Mouse (Mus musculus) myocyte (in vitro differentiated cells): ENCODE measurements around the gene Nr2e3. TPM values are rescaled to one million over a fixed set of nuclear protein-coding genes. Genes with fewer than 3 reads are reported as not detected.

Experiments used
- H3K27me3 ChIP-seq: one replicate; pipeline ENCODE4 v1.6.1; 2011; ENCODE audit not compliant: control insufficient read depth, insufficient read depth, insufficient read length
- H3K36me3 ChIP-seq: one replicate; pipeline ENCODE4 v1.6.1; 2011; ENCODE audit not compliant: control insufficient read depth, insufficient read depth
- H3K4me2 ChIP-seq: one replicate; pipeline ENCODE4 v1.6.1; 2011; ENCODE audit warnings: low read depth, control low read depth
- H3K4me3 ChIP-seq: one replicate; pipeline ENCODE4 v1.5.1; 2011; ENCODE audit warnings: mild to moderate bottlenecking, control low read depth, moderate library complexity
- H3K79me2 ChIP-seq: one replicate; pipeline ENCODE4 v1.6.1; 2011; ENCODE audit not compliant: control insufficient read depth, insufficient read depth
- H3ac ChIP-seq: one replicate; pipeline ENCODE4 v1.6.1; 2011; ENCODE audit not compliant: control insufficient read depth, insufficient read length
- CEBPB ChIP-seq: IDR thresholded peaks from 2 replicates; pipeline ENCODE4 v1.6.1; 2011; ENCODE audit warnings: mild to moderate bottlenecking, moderate library complexity; ENCODE audit not compliant: poor library complexity, insufficient read depth, severe bottlenecking
- E2F4 ChIP-seq: IDR thresholded peaks from one replicate; pipeline ENCODE4 v1.6.1; 2011; ENCODE audit warnings: mild to moderate bottlenecking, control low read depth, moderate library complexity; ENCODE audit not compliant: insufficient read depth
- MAX ChIP-seq: IDR thresholded peaks from one replicate; pipeline ENCODE4 v1.6.1; 2011; ENCODE audit warnings: low read depth, mild to moderate bottlenecking, control low read depth
- MYOD1 ChIP-seq, 3 experiments: IDR thresholded peaks; one replicate each; pipeline ENCODE4 v1.6.1; 2011; ENCODE audit warnings: control low read depth in 2 of 3, low read depth in 2 of 3, mild to moderate bottlenecking in 2 of 3, moderate library complexity in 1 of 3; ENCODE audit not compliant: insufficient read length in 2 of 3, control insufficient read depth in 1 of 3
- MYOG ChIP-seq, 3 experiments: IDR thresholded peaks; one replicate each; pipeline ENCODE4 v1.6.1; 2011; ENCODE audit warnings: control low read depth in 2 of 3, low read depth in 2 of 3, mild to moderate bottlenecking in 2 of 3; ENCODE audit not compliant: insufficient read length in 2 of 3, control insufficient read depth in 1 of 3, insufficient read depth in 1 of 3
- POLR2A ChIP-seq: IDR thresholded peaks from one replicate; pipeline ENCODE4 v1.6.1; 2011; ENCODE audit warnings: low read depth, mild to moderate bottlenecking, control low read depth, moderate library complexity; ENCODE audit not compliant: insufficient read length
- POLR2AphosphoS2 ChIP-seq: IDR thresholded peaks from one replicate; pipeline ENCODE4 v1.6.1; 2011; ENCODE audit warnings: low read depth, control low read depth; ENCODE audit not compliant: insufficient read length
- REST ChIP-seq: IDR thresholded peaks from one replicate; pipeline ENCODE4 v1.6.1; 2011; ENCODE audit warnings: mild to moderate bottlenecking, control low read depth, moderate library complexity; ENCODE audit not compliant: insufficient read depth, insufficient read length
- SRF ChIP-seq: IDR thresholded peaks from one replicate; pipeline ENCODE4 v1.6.1; 2011; ENCODE audit warnings: low read depth; ENCODE audit not compliant: control insufficient read depth, insufficient read length
- TCF12 ChIP-seq: IDR thresholded peaks from one replicate; pipeline ENCODE4 v1.6.1; 2011; ENCODE audit warnings: mild to moderate bottlenecking, control low read depth; ENCODE audit not compliant: poor library complexity, insufficient read depth, severe bottlenecking
- TCF3 ChIP-seq: IDR thresholded peaks from one replicate; pipeline ENCODE4 v1.6.1; 2011; ENCODE audit warnings: low read depth, control low read depth; ENCODE audit not compliant: insufficient read length
- USF1 ChIP-seq: IDR thresholded peaks from one replicate; pipeline ENCODE4 v1.6.1; 2011; ENCODE audit warnings: low read depth, mild to moderate bottlenecking, control low read depth, moderate library complexity
- polyA plus RNA-seq: library from polyadenylated mRNA; unstranded; fragments of >200 nt; fragmentation: generic; extraction: Trizol; gene quantifications from one replicate; pipeline ENCODE4 v1.2.1, GENCODE M21; 2012; ENCODE audit warnings: missing spikeins

Gene Nr2e3
- not detected for polyA plus RNA-seq

GRCm38 (mm10) chr9:59960559-59960958, at the start of gene Nr2e3:
Gene Nr2e3, minus strand, starts transcription at chr9:59960659.
- TF ChIP-seq POLR2AphosphoS2 = no peak
- no peak for TF ChIP-seq POLR2A
- TF ChIP-seq MYOG (IDR thresholded peaks at IDR 0.05; ENCODE audit: control insufficient read depth in 1 of 3, insufficient read depth in 1 of 3, insufficient read length in 2 of 3, low read depth in 2 of 3) = no peak
- no peak for TF ChIP-seq MAX
- Histone ChIP-seq H3K4me3 (no peak within 1 kb of the TSS), H3K27me3 (no peaks in the 10 kb centered on the region), H3K36me3 (no peaks in the 10 kb centered on the region), H3ac (no peak within 1 kb of the TSS), H3K4me2 (no peak within 1 kb of the TSS), H3K79me2 (no peaks in the 10 kb centered on the region)

- Histone ChIP-seq H3K79me2 (no peaks in the 10 kb centered on the region), H3K4me2 (no peak overlapping the region), H3ac (no peak overlapping the region), H3K4me3 (no peak overlapping the region), H3K27me3 (no peaks in the 10 kb centered on the region), H3K36me3 (no peaks in the 10 kb centered on the region)
- TF ChIP-seq E2F4 (no peak), USF1 (no peak), POLR2A (no peak), REST (no peak), TCF12 (no peak), POLR2AphosphoS2 (no peak), TCF3 (no peak), MYOD1 (IDR thresholded peaks at IDR 0.05; ENCODE audit: control insufficient read depth in 1 of 3, insufficient read length in 2 of 3, low read depth in 2 of 3) (no peak), MYOG (IDR thresholded peaks at IDR 0.05; ENCODE audit: control insufficient read depth in 1 of 3, insufficient read depth in 1 of 3, insufficient read length in 2 of 3, low read depth in 2 of 3) (no peak)
Measured at GRCm38 (mm10) chr9:60008936-60009335, 48.5 kb upstream of the Nr2e3 start.

GRCm38 (mm10) chr9:60002323-60002722, 41.9 kb upstream of the Nr2e3 start:
- Histone ChIP-seq H3ac (no peak overlapping the region), H3K79me2 (no peaks in the 10 kb centered on the region), H3K4me2 (no peak overlapping the region), H3K4me3 (no peak overlapping the region), H3K27me3 (no peaks in the 10 kb centered on the region), H3K36me3 (no peaks in the 10 kb centered on the region)
- TF ChIP-seq CEBPB (no peak), POLR2AphosphoS2 (no peak), E2F4 (no peak)

GRCm38 (mm10) chr9:60001444-60001843, 41.0 kb upstream of the Nr2e3 start:
- no peaks in the 10 kb centered on the region for H3K79me2 ChIP-seq
- no peaks in the 10 kb centered on the region for H3K27me3 ChIP-seq
- no peak for TF ChIP-seq TCF3
- no peak for TF ChIP-seq POLR2A
- H3K4me3 ChIP-seq = no peak overlapping the region
- no peaks in the 10 kb centered on the region for H3K36me3 ChIP-seq
- no peak overlapping the region for H3ac ChIP-seq
- no peak overlapping the region for H3K4me2 ChIP-seq

- Histone ChIP-seq H3K36me3 (no peaks in the 10 kb centered on the region), H3K4me2 (no peak overlapping the region), H3K4me3 (no peak overlapping the region), H3ac (no peak overlapping the region), H3K27me3 (no peaks in the 10 kb centered on the region), H3K79me2 (no peaks in the 10 kb centered on the region)
- no peak for TF ChIP-seq MAX
- TF ChIP-seq USF1 = no peak
- no peak for TF ChIP-seq REST
- no peak for TF ChIP-seq POLR2AphosphoS2
- TF ChIP-seq CEBPB = no peak
- TF ChIP-seq POLR2A = no peak
- no peak for TF ChIP-seq TCF3
- TF ChIP-seq TCF12 = no peak
Measured at GRCm38 (mm10) chr9:59997725-59998124, 37.3 kb upstream of the Nr2e3 start.

- Histone ChIP-seq H3K79me2 (no peaks in the 10 kb centered on the region), H3K4me2 (no peak overlapping the region), H3ac (no peak overlapping the region), H3K36me3 (no peaks in the 10 kb centered on the region), H3K27me3 (no peaks in the 10 kb centered on the region), H3K4me3 (no peak overlapping the region)
- TF ChIP-seq REST (no peak), E2F4 (no peak), MYOD1 (IDR thresholded peaks at IDR 0.05; ENCODE audit: control insufficient read depth in 1 of 3, insufficient read length in 2 of 3, low read depth in 2 of 3) (no peak), TCF12 (no peak), POLR2A (no peak), MAX (no peak), SRF (no peak), CEBPB (no peak)
Measured at GRCm38 (mm10) chr9:59991407-59991806, 30.9 kb upstream of the Nr2e3 start.
